Mouse (Mus musculus): ENCODE results near the gene Lmod2. TPM values are rescaled to one million over a fixed set of nuclear protein-coding genes. Genes with fewer than 3 reads are reported as not detected.

Lmod2 gene
- polyA plus RNA-seq, 1 experiment from 2014 or later = not detected

DNA sequence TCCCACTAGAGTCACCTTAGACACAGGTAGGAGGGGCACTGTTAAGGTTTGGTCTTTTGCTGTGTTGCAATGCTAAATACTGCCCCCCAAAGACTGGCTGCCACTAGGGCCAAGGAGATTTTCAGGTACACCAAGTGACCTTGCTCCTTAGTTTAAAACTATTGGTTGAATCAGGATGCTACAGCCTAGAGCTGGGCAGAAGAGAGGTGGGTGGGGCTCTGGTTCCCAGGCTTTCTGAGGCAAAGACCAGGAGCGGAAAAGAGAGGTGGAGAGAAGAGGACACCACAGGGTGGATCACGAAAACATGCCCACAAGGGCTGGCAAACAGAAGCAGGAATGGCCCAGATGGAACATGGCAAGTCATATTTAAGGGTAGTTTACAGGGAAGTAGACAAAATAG lies 44.6 kb downstream of the Lmod2 start:
- ATAC-seq (ENCODE audit: low read depth) = no peak
- WGBS = 95% methylated on average over 2 of the region's 2 CpGs

GRCm38 (mm10) chr6:24642960-24643359 lies 45.4 kb downstream of the Lmod2 start:
- no peak for ATAC-seq (ENCODE audit: low read depth)
- no peak overlapping the region for H3K27ac ChIP-seq (ENCODE audit: low read depth, low read length)
- H3K4me3 ChIP-seq (ENCODE audit: low read depth, low read length) = no peak overlapping the region
- no peaks in the 10 kb centered on the region for H3K27me3 ChIP-seq (ENCODE audit: control insufficient read depth, insufficient read depth, low read length)
- no peaks in the 10 kb centered on the region for H3K9me3 ChIP-seq (ENCODE audit: control insufficient read depth, low read length)
- WGBS = 99% methylated on average over 3 of the region's 3 CpGs
- no peaks in the 10 kb centered on the region for H3K36me3 ChIP-seq (ENCODE audit: control insufficient read depth, insufficient read depth, low read length)
- H3K9ac ChIP-seq (replicated peaks; ENCODE audit: low read depth, low read length) = no peak overlapping the region
- H3K4me2 ChIP-seq (ENCODE audit: low read depth, low read length) = no peak overlapping the region
- no peaks in the 10 kb centered on the region for H3K4me1 ChIP-seq (ENCODE audit: control insufficient read depth, insufficient read depth, low read length)

More for the DNA sequence above, 44.6 kb downstream of the Lmod2 start:
- H3K4me1 ChIP-seq (ENCODE audit: control insufficient read depth, insufficient read depth, low read length) = no peaks in the 10 kb centered on the region
- H3K27me3 ChIP-seq (ENCODE audit: control insufficient read depth, insufficient read depth, low read length) = no peaks in the 10 kb centered on the region
- no peaks in the 10 kb centered on the region for H3K36me3 ChIP-seq (ENCODE audit: control insufficient read depth, insufficient read depth, low read length)
- no peak overlapping the region for H3K9ac ChIP-seq (replicated peaks; ENCODE audit: low read depth, low read length)
- H3K4me3 ChIP-seq (ENCODE audit: low read depth, low read length) = no peak overlapping the region
- no peak overlapping the region for H3K27ac ChIP-seq (ENCODE audit: low read depth, low read length)
- no peak overlapping the region for H3K4me2 ChIP-seq (ENCODE audit: low read depth, low read length)
- H3K9me3 ChIP-seq (ENCODE audit: control insufficient read depth, low read length) = no peaks in the 10 kb centered on the region

DNA sequence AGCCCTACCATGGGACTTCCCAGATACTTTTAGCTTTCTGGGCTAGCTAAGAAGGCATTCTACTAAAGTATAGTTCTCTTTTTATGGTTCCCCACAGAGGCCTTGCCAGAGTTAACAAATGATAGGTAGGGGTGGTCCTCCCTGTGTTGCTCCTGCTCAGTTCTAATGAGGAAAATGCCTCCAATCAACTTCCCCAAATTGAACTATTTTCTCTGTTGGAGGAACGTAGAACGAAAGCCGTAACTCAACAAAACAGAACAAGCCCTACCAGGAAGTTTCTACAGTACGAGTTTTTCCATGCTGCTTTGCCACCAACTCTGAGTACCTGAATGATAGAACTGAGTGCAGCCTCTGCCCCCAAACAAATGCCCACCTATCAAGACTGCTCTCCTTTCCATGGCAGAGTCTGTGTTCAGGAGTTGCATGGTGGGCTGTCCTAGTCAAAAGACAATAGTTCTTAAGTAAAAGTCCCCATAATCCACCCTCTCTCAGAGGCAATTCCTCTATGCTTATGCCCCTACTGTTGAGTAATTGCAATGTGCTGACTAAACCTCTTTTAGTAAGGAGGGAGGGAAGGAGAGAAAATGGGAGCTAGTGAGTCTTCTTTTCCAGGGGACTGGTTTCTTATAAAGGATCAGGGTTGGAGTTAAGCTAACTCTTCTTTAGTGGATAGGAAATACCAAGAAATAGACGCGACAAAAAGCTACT lies 47.9 kb downstream of the Lmod2 start:
- H3K4me3 ChIP-seq (ENCODE audit: low read depth, low read length) = no peak overlapping the region
- ATAC-seq (ENCODE audit: low read depth) = no peak
- no peak overlapping the region for H3K27ac ChIP-seq (ENCODE audit: low read depth, low read length)
- no peaks in the 10 kb centered on the region for H3K36me3 ChIP-seq (ENCODE audit: control insufficient read depth, insufficient read depth, low read length)
- WGBS = 91% methylated on average over 6 of the region's 6 CpGs
- H3K9me3 ChIP-seq (ENCODE audit: control insufficient read depth, low read length) = no peaks in the 10 kb centered on the region
- H3K9ac ChIP-seq (replicated peaks; ENCODE audit: low read depth, low read length) = no peak overlapping the region
- no peaks in the 10 kb centered on the region for H3K4me1 ChIP-seq (ENCODE audit: control insufficient read depth, insufficient read depth, low read length)
- H3K4me2 ChIP-seq (ENCODE audit: low read depth, low read length) = no peak overlapping the region
- H3K27me3 ChIP-seq (ENCODE audit: control insufficient read depth, insufficient read depth, low read length) = no peaks in the 10 kb centered on the region

DNA sequence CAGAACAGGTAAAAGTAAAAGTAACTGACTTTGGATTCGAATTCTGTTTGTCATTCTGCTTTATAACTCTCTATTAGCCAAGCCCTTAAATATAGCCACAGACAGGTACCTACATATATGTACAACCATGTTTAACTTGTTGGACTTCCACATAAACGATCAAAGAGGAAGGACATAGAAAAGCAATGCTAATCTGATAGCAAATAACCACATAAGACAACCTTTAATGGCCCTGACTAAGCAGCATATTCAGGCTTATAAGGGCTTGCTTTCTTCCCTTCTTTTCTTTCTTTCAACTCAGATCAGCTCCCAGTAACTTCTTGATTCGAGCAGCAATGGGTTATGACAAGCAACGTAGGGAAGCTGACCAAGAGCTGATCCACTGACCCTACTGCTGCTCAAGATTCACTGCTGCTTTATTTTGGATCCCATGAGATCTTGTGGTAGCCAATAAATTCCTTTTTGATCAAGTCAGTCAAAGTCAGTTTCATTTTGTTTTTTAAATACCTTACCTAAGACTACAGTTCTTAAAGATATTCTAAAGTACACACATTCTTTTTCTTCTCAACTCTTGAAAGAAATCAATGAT lies 49.6 kb downstream of the Lmod2 start:
- Histone ChIP-seq H3K9me3 (ENCODE audit: control insufficient read depth, low read length) (no peaks in the 10 kb centered on the region), H3K4me1 (ENCODE audit: control insufficient read depth, insufficient read depth, low read length) (no peaks in the 10 kb centered on the region), H3K4me2 (ENCODE audit: low read depth, low read length) (no peak overlapping the region), H3K36me3 (ENCODE audit: control insufficient read depth, insufficient read depth, low read length) (no peaks in the 10 kb centered on the region), H3K27me3 (ENCODE audit: control insufficient read depth, insufficient read depth, low read length) (no peaks in the 10 kb centered on the region), H3K9ac (replicated peaks; ENCODE audit: low read depth, low read length) (no peak overlapping the region), H3K4me3 (ENCODE audit: low read depth, low read length) (no peak overlapping the region), H3K27ac (ENCODE audit: low read depth, low read length) (no peak overlapping the region)
- whole genome bisulfite sequencing = 90% methylated on average over 4 of the region's 4 CpGs
- no peak for ATAC-seq (ENCODE audit: low read depth)

DNA sequence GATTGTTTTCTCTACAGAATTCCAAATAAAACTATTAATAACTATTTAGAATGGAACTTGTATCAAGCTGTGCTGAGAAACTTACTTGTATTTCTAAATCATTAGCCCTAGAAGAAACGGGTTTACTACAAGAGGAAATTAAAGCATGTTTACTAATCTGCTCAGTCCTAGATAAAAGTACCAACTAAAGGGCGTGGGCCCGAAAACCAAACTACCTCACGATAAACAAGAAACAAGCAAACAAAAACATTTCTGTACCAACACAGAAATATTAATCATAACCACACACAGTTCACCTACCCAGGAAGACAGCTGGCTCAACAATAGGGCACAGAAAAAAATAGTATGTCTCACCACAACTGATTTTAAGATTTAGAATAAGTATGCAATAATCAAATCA lies 50.8 kb downstream of the Lmod2 start:
- 92% methylated on average over 4 of the region's 4 CpGs for WGBS
- H3K36me3 ChIP-seq (ENCODE audit: control insufficient read depth, insufficient read depth, low read length) = no peaks in the 10 kb centered on the region
- no peak overlapping the region for H3K27ac ChIP-seq (ENCODE audit: low read depth, low read length)
- no peak overlapping the region for H3K4me3 ChIP-seq (ENCODE audit: low read depth, low read length)
- no peaks in the 10 kb centered on the region for H3K27me3 ChIP-seq (ENCODE audit: control insufficient read depth, insufficient read depth, low read length)
- H3K9ac ChIP-seq (replicated peaks; ENCODE audit: low read depth, low read length) = no peak overlapping the region
- no peak overlapping the region for H3K4me2 ChIP-seq (ENCODE audit: low read depth, low read length)
- ATAC-seq (ENCODE audit: low read depth) = no peak
- no peaks in the 10 kb centered on the region for H3K4me1 ChIP-seq (ENCODE audit: control insufficient read depth, insufficient read depth, low read length)
- no peaks in the 10 kb centered on the region for H3K9me3 ChIP-seq (ENCODE audit: control insufficient read depth, low read length)

DNA sequence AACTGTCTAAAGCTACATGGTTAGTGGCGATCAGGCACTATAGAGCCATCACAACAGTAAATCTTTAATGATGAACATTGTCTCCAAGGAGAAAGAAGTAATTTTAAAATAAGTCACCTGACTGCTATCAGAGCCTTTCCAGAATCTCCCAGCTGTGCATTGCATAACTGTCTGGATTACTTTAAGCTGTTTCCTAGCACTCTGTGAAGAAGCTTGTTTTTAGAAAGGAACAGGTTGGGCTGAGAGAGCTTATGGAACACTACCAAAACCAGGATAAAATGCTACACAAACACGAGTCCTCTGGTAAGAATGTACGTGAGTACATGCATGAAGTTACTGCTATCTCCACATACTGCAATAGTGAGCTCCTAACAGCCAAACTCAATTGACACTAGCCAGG lies 53.2 kb downstream of the Lmod2 start:
- Histone ChIP-seq H3K27ac (ENCODE audit: low read depth, low read length) (no peak overlapping the region), H3K4me1 (ENCODE audit: control insufficient read depth, insufficient read depth, low read length) (no peaks in the 10 kb centered on the region), H3K27me3 (ENCODE audit: control insufficient read depth, insufficient read depth, low read length) (no peaks in the 10 kb centered on the region), H3K4me2 (ENCODE audit: low read depth, low read length) (no peak overlapping the region), H3K9ac (replicated peaks; ENCODE audit: low read depth, low read length) (no peak overlapping the region), H3K36me3 (ENCODE audit: control insufficient read depth, insufficient read depth, low read length) (no peaks in the 10 kb centered on the region), H3K4me3 (ENCODE audit: low read depth, low read length) (no peak overlapping the region), H3K9me3 (ENCODE audit: control insufficient read depth, low read length) (no peaks in the 10 kb centered on the region)
- no peak for ATAC-seq (ENCODE audit: low read depth)
- WGBS = 81% methylated on average over 3 of the region's 3 CpGs

DNA sequence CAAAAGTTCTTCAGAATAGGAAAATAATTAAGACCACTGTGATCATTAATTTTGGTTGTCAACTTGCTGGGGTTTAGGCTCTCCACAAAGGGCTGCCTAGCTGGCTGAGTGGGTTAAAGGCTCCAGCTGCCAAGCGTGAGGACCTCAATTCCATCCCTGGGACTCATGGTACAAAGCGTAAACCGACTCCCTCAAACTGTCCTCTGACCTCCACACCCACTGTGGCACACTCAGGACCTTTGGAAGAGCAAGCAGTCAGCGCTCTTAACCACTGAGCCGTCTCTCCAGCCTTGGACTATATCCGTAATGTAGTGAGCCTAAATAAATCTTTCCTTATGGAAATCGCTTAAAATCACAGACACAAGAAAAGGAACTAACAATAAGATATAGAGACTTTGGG lies 54.0 kb downstream of the Lmod2 start:
- Histone ChIP-seq H3K9ac (replicated peaks; ENCODE audit: low read depth, low read length) (no peak overlapping the region), H3K27me3 (ENCODE audit: control insufficient read depth, insufficient read depth, low read length) (no peaks in the 10 kb centered on the region), H3K4me2 (ENCODE audit: low read depth, low read length) (no peak overlapping the region), H3K27ac (ENCODE audit: low read depth, low read length) (no peak overlapping the region), H3K4me3 (ENCODE audit: low read depth, low read length) (no peak overlapping the region), H3K9me3 (ENCODE audit: control insufficient read depth, low read length) (no peaks in the 10 kb centered on the region), H3K4me1 (ENCODE audit: control insufficient read depth, insufficient read depth, low read length) (no peaks in the 10 kb centered on the region), H3K36me3 (ENCODE audit: control insufficient read depth, insufficient read depth, low read length) (no peaks in the 10 kb centered on the region)
- WGBS = 75% methylated on average over 7 of the region's 7 CpGs
- ATAC-seq (ENCODE audit: low read depth) = no peak

Other genes starting within 250 kb of the Lmod2 start
- 1.6 TPM in 2 replicates for gene Iqub, start 82.7 kb upstream of the Lmod2 start, polyA plus RNA-seq (2014; fragmentation: Nextera tagmentation; extraction: Ambion mirVana)
- gene Ndufa5, start 69.7 kb upstream of the Lmod2 start, polyA plus RNA-seq (2014; fragmentation: Nextera tagmentation; extraction: Ambion mirVana) = 452 and 485 TPM in 2 replicates
- not detected in 2 replicates for gene Asb15, start 69.6 kb upstream of the Lmod2 start, polyA plus RNA-seq (2014; fragmentation: Nextera tagmentation; extraction: Ambion mirVana)
- 53.4 and 53.6 TPM in 2 replicates for gene Wasl, start 67.2 kb downstream of the Lmod2 start, polyA plus RNA-seq (2014; fragmentation: Nextera tagmentation; extraction: Ambion mirVana)
- gene Hyal6, start 135.5 kb downstream of the Lmod2 start, polyA plus RNA-seq (2014; fragmentation: Nextera tagmentation; extraction: Ambion mirVana) = not detected in 2 replicates
- not detected in 2 replicates for gene Hyal4, start 150.6 kb downstream of the Lmod2 start, polyA plus RNA-seq (2014; fragmentation: Nextera tagmentation; extraction: Ambion mirVana)
- gene Spam1, start 193.4 kb downstream of the Lmod2 start, polyA plus RNA-seq (2014; fragmentation: Nextera tagmentation; extraction: Ambion mirVana) = not detected in 2 replicates

Measured in neural tube, embryonic 14.5 days (tissue).